Mouse (Mus musculus) lung, postnatal 0 days (tissue): ENCODE measurements around the gene Themis. TPM values are rescaled to one million over a fixed set of nuclear protein-coding genes. Genes with fewer than 3 reads are reported as not detected.

Experiments
- ATAC-seq: fragments of 200-750 bp; cut with Nextera tagmentation; 2 replicates; pipeline ENCODE4 v1.8.0; 2017; ENCODE audit warnings: moderate library complexity
- DNase-seq: peaks from one replicate; pipeline ENCODE4 v3.0.0-alpha.2; 2016; ENCODE audit warnings: low spot score
- H3K27ac ChIP-seq: fragments of 300-500 bp; sonication (generic); 2 replicates; pipeline ENCODE4 v1.5.1; 2014; ENCODE audit warnings: antibody characterized with exemption, mild to moderate bottlenecking, low read length, mixed read lengths
- H3K27me3 ChIP-seq: fragments of 300-500 bp; sonication (generic); replicated peaks from 2 replicates; pipeline ENCODE4 v1.6.1; 2014; ENCODE audit warnings: low read length, mixed read lengths; ENCODE audit not compliant: insufficient read depth
- H3K36me3 ChIP-seq: fragments of 300-500 bp; sonication (generic); 2 replicates; pipeline ENCODE4 v1.6.1; 2014; ENCODE audit warnings: low read length, mixed read lengths; ENCODE audit not compliant: insufficient read depth
- H3K4me1 ChIP-seq: fragments of 300-500 bp; sonication (generic); 2 replicates; pipeline ENCODE4 v1.6.1; 2014; ENCODE audit warnings: antibody characterized with exemption, low read depth, low read length, mixed read lengths; ENCODE audit not compliant: insufficient read depth
- H3K4me2 ChIP-seq: fragments of 300-500 bp; sonication (generic); replicated peaks from 2 replicates; pipeline ENCODE4 v1.6.1; 2014; ENCODE audit warnings: low read depth, mild to moderate bottlenecking, low read length, moderate library complexity, mixed read lengths
- H3K4me3 ChIP-seq: fragments of 300-500 bp; sonication (generic); 2 replicates; pipeline ENCODE4 v1.5.1; 2014; ENCODE audit warnings: low read depth, low read length
- H3K9ac ChIP-seq: fragments of 300-500 bp; sonication (generic); replicated peaks from 2 replicates; pipeline ENCODE4 v1.6.1; 2014; ENCODE audit warnings: low read depth, mild to moderate bottlenecking
- H3K9me3 ChIP-seq: fragments of 300-500 bp; sonication (generic); 2 replicates; pipeline ENCODE4 v1.6.1; 2016; ENCODE audit warnings: low read length, mixed read lengths
- CTCF ChIP-seq: IDR thresholded peaks from 2 replicates; pipeline ENCODE4 v1.5.1; 2016; ENCODE audit warnings: antibody characterized with exemption, mild to moderate bottlenecking
- EP300 ChIP-seq: IDR thresholded peaks from 2 replicates; pipeline ENCODE4 v1.6.1; 2016; ENCODE audit warnings: antibody characterized with exemption, mild to moderate bottlenecking, control low read depth
- WGBS: fragments of 180-500 bp; shearing (Covaris S2); extraction: QIAGEN DNeasy Blood & Tissue Kit; methylation state at CpG from one replicate; pipeline ENCODE4 v1.1.7; 2014; 5-methylcytosine and 5-hydroxymethylcytosine counted together
- polyA plus RNA-seq: library from polyadenylated mRNA; unstranded; fragments of >200 nt; fragmentation: Nextera tagmentation; extraction: Ambion mirVana; gene quantifications from 2 replicates; pipeline ENCODE4 v1.2.1, GENCODE M21; 2015

The Themis gene
- polyA plus RNA-seq, 1 experiment from 2014 or later, result 0.05 TPM

DNA sequence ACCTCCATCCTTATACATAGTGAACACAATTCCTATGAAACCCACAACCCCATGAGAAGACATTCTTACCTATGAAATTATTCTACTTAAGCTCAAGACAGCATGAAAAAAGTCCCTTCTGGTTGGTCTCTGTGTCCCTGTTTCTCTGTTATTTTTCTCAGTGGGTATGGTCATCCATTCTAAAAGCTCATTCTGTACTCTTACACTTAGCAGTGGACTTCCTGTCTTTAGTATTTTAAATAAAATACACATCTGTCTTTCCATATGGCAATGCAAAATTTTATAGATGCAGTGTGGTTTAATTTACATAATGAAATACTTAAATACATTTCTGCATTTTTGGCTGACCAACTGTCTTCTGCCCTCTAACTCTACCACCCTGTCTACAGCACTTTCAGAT is 30.0 kb downstream of the Themis start:
- Histone ChIP-seq H3K4me1 (no peaks in the 10 kb centered on the region), H3K27ac (no peak overlapping the region), H3K9ac (no peak overlapping the region), H3K9me3 (no peaks in the 10 kb centered on the region), H3K27me3 (no peaks in the 10 kb centered on the region), H3K4me3 (no peak overlapping the region), H3K36me3 (no peaks in the 10 kb centered on the region), H3K4me2 (no peak overlapping the region)
- TF ChIP-seq EP300 (no peak), CTCF (no peak)
- ATAC-seq (no peak), DNase-seq (no peak)

GRCm38 (mm10) chr10:28721828-28722227 is 53.7 kb downstream of the Themis start:
- Histone ChIP-seq H3K27me3 (no peaks in the 10 kb centered on the region), H3K27ac (no peak overlapping the region), H3K9ac (no peak overlapping the region), H3K36me3 (no peaks in the 10 kb centered on the region), H3K4me1 (no peaks in the 10 kb centered on the region), H3K4me3 (no peak overlapping the region), H3K9me3 (no peaks in the 10 kb centered on the region), H3K4me2 (no peak overlapping the region)
- 59% methylated on average over 3 of the region's 3 CpGs for WGBS
- TF ChIP-seq CTCF, result no peak
- TF ChIP-seq EP300, result no peak
- DNase-seq (no peak), ATAC-seq (no peak)

- Histone ChIP-seq H3K9ac (no peak overlapping the region), H3K4me3 (no peak overlapping the region), H3K27me3 (no peaks in the 10 kb centered on the region), H3K36me3 (no peaks in the 10 kb centered on the region), H3K27ac (no peak overlapping the region), H3K4me2 (no peak overlapping the region), H3K4me1 (no peaks in the 10 kb centered on the region), H3K9me3 (no peaks in the 10 kb centered on the region)
- 83% methylated on average over 7 of the region's 7 CpGs for WGBS
- no peak for TF ChIP-seq EP300
- no peak for TF ChIP-seq CTCF
- no peak for ATAC-seq
- no peak for DNase-seq
Measured at GRCm38 (mm10) chr10:28723266-28723665, 55.1 kb downstream of the Themis start.

GRCm38 (mm10) chr10:28730122-28730521 is 62.0 kb downstream of the Themis start:
- no peak for ATAC-seq
- Histone ChIP-seq H3K9me3 (no peaks in the 10 kb centered on the region), H3K36me3 (no peaks in the 10 kb centered on the region), H3K9ac (no peak overlapping the region), H3K4me1 (no peaks in the 10 kb centered on the region), H3K4me2 (no peak overlapping the region), H3K27me3 (no peaks in the 10 kb centered on the region), H3K27ac (no peak overlapping the region), H3K4me3 (no peak overlapping the region)
- TF ChIP-seq EP300 (no peak), CTCF (peak; percentile 75)
- DNase-seq, result peak; percentile 62
- 6% methylated on average over 2 of the region's 2 CpGs for WGBS

DNA sequence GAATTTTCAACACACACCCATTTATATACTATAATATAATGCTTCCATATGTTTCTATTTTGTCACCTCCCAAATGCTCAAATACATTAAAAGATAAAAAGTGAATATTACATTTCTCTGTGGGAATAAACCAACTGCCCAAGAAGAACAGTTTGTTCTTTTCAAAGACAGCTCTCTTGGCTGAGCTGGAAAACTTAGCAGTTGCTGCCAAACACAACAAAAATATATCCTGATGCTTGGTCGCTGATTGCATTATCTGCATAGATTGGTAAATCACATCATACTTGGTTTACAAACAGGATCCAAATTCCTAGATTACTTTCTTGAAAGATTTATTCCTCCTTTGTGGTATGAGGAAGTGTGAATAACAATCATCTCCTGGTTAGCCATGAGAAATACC is 69.8 kb downstream of the Themis start:
- peak; percentile 74 for DNase-seq
- no peaks in the 10 kb centered on the region for H3K4me1 ChIP-seq
- no peaks in the 10 kb centered on the region for H3K36me3 ChIP-seq
- no peaks in the 10 kb centered on the region for H3K9me3 ChIP-seq
- H3K27me3 ChIP-seq, result no peaks in the 10 kb centered on the region
- no peak overlapping the region for H3K4me2 ChIP-seq
- TF ChIP-seq EP300, result peak; percentile 60
- TF ChIP-seq CTCF, result no peak
- H3K27ac ChIP-seq, result no peak overlapping the region
- no peak for ATAC-seq
- WGBS, result 66% methylated on average over 1 of the region's 1 CpGs
- no peak overlapping the region for H3K4me3 ChIP-seq
- H3K9ac ChIP-seq, result no peak overlapping the region

- Histone ChIP-seq H3K9me3 (no peaks in the 10 kb centered on the region), H3K27me3 (no peaks in the 10 kb centered on the region), H3K4me1 (no peaks in the 10 kb centered on the region), H3K36me3 (no peaks in the 10 kb centered on the region), H3K27ac (no peak overlapping the region), H3K4me2 (no peak overlapping the region), H3K4me3 (no peak overlapping the region), H3K9ac (no peak overlapping the region)
- DNase-seq (no peak), ATAC-seq (no peak)
- TF ChIP-seq EP300 (no peak), CTCF (no peak)
Measured at GRCm38 (mm10) chr10:28746426-28746825, 78.3 kb downstream of the Themis start.

- ATAC-seq (no peak), DNase-seq (no peak)
- Histone ChIP-seq H3K4me1 (no peaks in the 10 kb centered on the region), H3K4me3 (no peak overlapping the region), H3K27me3 (no peaks in the 10 kb centered on the region), H3K27ac (no peak overlapping the region), H3K4me2 (no peak overlapping the region), H3K9me3 (no peaks in the 10 kb centered on the region), H3K36me3 (no peaks in the 10 kb centered on the region), H3K9ac (no peak overlapping the region)
- WGBS, result 59% methylated on average over 2 of the region's 2 CpGs
- no peak for TF ChIP-seq CTCF
- no peak for TF ChIP-seq EP300
Measured at GRCm38 (mm10) chr10:28753321-28753720, 85.2 kb downstream of the Themis start.
